15 mouse cellular contexts compared by ENCODE assay signal in the genomic region with DNA sequence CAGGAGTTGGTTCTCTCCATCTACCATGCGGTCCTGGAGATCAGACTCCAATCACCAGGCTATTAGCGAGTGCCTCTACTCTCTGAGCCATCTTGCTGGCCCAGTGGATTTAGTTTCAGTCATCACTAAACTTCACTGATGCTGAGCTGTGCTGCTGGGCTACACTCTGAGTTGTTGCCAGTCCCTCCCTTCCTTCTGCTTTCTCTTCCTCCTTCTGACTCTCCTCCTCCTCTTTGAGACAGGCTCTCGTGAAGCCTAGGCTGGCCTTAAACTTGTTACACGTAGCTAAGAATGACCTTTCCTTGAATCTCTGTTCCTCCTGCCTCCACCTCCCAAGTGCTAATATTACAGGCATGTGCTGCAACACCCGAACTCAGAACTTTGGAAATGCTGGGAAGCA. TPM values are rescaled to one million over a fixed set of nuclear protein-coding genes. Genes with fewer than 3 reads are reported as not detected.
"Had no signal": no experiment of that assay in that cellular context is flagged by ENCODE, and none has a peak within 500 bp of the region (broad histone marks: within the 10 kb centered on the region; RNA-seq: fewer than 3 reads in every experiment).

No protein-coding gene starts in this region.

- H3K9me3 ChIP-seq: midbrain, embryonic 10.5 days; midbrain, embryonic 13.5 days; midbrain, embryonic 15.5 days; neural tube, embryonic 12.5 days; stomach, embryonic 15.5 days had no signal

- H3K4me1 ChIP-seq: midbrain, embryonic 10.5 days; midbrain, embryonic 13.5 days; midbrain, embryonic 15.5 days; neural tube, embryonic 12.5 days; stomach, embryonic 15.5 days had no signal

- H3K27me3 ChIP-seq: midbrain, embryonic 13.5 days; midbrain, embryonic 15.5 days; neural tube, embryonic 12.5 days; stomach, embryonic 15.5 days had no signal

- H3K4me3 ChIP-seq: midbrain, embryonic 10.5 days; midbrain, embryonic 13.5 days; midbrain, embryonic 15.5 days; neural tube, embryonic 12.5 days; stomach, embryonic 15.5 days had no signal

- DNase-seq: lung, adult 18-20 months; lung, embryonic 14.5 days; lung, postnatal 10 days; lung, postnatal 4 days; right cerebral cortex, postnatal 14 days; thymus, adult 2 months; thymus, postnatal 36 days had no signal

- H3K27ac ChIP-seq: liver, embryonic 14.5 days; midbrain, embryonic 10.5 days; midbrain, embryonic 13.5 days; midbrain, embryonic 15.5 days; neural tube, embryonic 12.5 days; stomach, embryonic 15.5 days; stomach, postnatal 0 days had no signal

- H3K4me2 ChIP-seq: lung, embryonic 14.5 days; midbrain, embryonic 13.5 days; midbrain, embryonic 15.5 days; neural tube, embryonic 12.5 days; stomach, embryonic 15.5 days had no signal

- ATAC-seq: midbrain, embryonic 13.5 days; midbrain, embryonic 15.5 days had no signal

- H3K36me3 ChIP-seq: midbrain, embryonic 15.5 days had no signal

- H3K9ac ChIP-seq: liver, embryonic 14.5 days; lung, embryonic 14.5 days; midbrain, embryonic 13.5 days; midbrain, embryonic 15.5 days; neural tube, embryonic 12.5 days; stomach, embryonic 15.5 days had no signal

RNA-seq across cellular contexts. Expression of a gene that starts 16.4 kb away (rescaled TPM):
- polyA plus RNA-seq: spleen, adult 2 months had no signal
